Mouse (Mus musculus) T-helper 17 cell (primary cell): ENCODE measurements at regions not wholly inside any gene's neighbourhood (a gene's known extent, or its start where the extent isn't known, plus 50 kb on each side); places are given as distances from the start of the nearest gene placed in this dataset.

Source experiments
- in situ Hi-C, 2 experiments: fragments of 300-600 bp; cut with MboI, MseI; formaldehyde crosslinking; loops; 1 replicate in 1 of 2; 2 replicates in 1 of 2; pipeline ENCODE4 v1.15.1; 2025; ENCODE audit warnings: high pct_unique_total_duplicates in 2 of 2

DNA sequence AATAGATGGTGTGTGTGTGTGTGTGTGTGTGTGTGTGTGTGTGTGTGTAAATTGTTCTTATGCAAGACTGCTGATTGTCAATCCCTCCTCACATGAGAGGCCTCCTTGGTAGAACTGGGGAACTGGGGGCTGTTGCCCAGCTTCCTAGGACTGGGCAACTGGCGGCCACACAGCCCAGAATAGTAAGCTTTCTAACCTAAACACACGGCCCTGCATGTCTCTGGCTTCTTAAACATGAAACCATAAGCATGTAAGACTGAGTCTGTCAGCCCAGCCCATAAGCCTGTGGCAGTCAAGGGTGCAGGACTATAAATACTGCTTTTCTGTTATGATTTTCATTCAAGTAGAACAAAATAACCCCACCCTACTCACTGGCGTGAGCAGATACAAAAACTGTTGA, 60.7 kb downstream of the Ifng start:
- in situ Hi-C loops = no loop called here

DNA sequence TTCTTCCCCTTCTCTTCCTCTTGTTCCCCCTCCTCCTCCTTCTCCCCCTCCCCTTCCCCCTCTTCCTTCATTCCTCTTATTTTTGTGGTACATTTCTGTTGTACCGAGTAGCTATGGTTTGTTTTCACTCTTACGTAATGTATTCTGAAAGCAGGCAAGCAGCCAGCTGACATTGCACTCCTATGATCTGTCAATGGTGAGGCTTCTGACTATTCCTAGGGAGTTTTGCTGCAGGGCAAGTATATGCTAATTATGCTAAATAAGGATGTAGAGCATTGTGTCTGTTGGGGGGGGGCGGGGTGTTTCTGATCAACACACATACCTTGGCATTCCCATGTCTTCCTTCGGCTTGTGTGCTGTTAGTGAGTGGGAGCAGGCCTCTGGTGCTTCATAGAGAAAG, 64.0 kb downstream of the Ifng start:
- in situ Hi-C loops = no loop called here

DNA sequence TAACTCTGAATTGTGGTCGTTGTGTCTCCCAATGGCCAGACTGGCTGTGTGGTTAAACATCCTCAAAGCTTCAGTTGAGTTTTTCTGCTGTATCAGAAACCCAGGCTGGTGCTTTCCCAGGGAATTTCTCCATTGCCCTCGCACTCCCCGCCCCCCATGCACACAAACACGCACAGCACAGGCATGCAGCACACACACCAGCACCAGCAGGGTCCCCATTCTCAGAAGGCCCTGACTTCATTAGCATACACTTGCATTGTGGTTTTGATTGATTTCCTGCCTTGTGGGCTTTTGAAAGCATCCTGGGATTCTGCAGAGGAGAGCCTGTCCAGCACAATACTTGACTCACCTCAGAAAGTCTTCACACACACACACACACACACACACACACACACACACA, 65.3 kb downstream of the Ifng start:
- in situ Hi-C loops = no loop called here

DNA sequence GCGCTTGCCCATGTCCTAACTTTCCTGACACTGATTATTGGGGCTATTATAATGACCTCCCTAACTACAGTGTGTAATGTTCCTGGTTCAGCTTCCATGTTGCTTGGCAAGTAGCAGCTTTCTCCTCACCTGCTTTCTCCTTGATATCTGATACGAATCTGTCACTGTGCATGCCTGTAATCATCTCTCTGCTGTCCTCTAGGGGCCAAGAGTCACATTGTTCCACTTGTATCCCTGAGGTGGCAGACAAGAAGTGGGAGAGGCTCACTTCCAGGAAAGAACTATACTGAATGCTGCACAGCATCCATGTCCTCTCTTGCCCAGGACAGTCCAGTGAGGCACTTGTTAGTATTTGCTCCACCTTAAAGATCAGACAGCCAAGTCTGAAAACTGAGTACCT, 66.8 kb downstream of the Ifng start:
- in situ Hi-C loops = no loop called here

DNA sequence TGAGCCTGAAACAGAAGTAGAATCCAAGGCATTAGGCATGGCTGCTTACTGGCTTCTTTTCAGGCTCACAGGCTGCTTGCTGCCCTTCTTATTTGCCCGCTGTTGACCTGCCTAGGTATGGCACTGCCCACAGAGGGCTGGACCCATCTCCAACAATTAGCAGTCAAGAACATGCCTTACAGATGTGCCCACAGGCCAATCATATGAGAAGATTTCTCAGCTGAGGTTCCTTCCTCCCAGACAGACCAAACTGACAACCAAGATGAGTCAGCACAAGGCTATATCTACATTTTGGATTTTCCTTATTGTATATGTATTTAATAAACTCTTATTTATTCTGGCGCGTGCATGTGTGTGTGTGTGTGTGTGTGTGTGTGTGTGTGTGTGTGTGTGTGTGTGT, 76.0 kb downstream of the Ifng start:
- in situ Hi-C loops = no loop called here

DNA sequence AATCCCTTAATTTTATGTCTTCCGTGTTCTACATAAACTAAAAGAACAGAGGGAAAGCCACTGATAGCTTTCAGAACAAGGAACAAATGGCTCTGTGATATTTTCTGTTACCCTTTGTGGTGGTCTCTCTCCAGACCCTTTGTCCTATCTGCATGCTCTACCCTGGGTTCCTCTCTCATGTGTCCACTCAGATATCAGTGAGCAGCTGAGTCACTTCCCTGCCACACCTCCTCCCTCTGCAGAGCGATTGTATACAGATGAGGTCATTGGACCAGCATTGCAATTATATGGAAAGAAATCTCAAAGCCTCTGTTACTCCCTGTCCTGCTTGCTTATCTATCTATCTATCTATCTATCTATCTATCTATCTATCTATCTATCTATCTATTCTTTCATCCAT, 77.1 kb downstream of the Ifng start:
- in situ Hi-C loops = no loop called here

DNA sequence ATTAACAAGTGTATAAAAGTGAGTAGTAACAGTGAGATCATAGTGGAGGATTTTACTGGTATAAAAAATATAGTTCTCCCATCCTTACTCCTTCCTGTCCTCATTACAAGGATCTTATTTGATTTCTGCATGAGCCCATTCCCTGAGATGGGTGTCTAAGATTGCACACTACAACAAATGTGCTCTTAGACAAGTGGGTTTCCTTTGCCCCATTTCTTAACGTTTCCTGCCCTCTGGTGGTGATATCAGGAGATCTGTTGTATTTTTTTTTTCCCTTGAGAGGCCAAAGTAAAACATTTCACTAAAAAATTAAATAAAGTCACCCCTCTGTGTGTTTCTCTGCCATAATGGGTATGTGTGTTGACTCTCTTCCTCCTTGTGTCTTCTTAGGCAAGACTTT, 105.1 kb downstream of the Ifng start:
- in situ Hi-C loops = no loop called here

DNA sequence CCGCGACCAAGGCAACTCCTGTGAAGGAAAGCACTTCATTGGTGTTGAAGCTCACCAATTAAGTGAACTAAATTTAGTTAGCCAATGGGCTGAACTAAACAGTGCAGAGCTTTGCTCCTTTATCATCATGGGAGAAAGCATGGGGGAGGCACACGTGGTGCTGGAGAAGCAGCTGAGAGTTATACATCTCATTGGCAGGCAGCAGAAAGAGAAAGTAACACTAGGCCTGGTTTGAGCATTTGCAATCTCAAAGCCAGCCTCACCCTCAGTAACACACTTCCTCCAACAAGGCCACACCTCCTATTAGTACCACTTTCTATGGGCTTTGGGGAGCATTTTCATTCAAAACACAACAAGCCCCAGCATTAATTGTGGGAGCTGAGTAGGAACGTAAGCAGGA, 109.4 kb downstream of the Ifng start:
- in situ Hi-C loops = no loop called here

DNA sequence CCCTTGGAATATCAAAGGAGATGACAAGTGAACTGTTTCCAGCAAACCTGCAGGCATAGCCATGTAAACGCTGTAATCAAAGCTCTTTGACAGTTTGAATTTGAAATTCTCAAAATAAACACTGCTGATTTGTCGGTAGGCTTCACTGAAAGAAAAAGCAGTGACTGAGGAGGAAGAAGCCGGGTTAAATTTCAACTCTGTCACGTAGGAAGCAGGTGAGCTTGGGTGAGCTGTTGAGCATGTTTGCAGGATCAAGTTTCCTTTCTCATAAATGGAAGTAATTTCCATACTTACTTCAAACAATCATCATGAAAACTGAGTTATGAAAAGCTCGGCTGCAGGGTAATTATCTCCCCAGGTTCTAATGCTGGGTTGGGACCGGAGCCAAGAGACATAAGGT, 118.0 kb downstream of the Ifng start:
- in situ Hi-C loops = no loop called here

DNA sequence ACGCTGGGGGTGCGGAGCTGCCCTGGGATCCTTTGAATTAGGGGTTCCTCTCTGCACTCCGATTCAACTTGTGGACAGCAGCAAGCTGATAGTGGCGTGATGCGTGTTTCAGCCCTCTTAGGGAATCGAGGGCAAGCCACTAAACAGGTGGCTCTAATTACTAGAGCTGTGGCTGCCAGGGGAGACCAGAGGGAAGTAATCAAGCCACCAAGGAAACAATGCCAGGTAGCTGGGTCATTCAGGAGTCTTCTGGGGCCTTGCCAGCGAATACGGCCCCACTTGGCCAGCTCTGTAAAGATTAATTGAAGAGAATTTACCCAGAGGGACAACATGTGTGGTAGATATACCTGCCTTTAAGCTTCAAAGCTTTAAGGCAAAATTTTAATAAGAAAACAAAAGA, 123.2 kb downstream of the Ifng start:
- in situ Hi-C loops = no loop called here

DNA sequence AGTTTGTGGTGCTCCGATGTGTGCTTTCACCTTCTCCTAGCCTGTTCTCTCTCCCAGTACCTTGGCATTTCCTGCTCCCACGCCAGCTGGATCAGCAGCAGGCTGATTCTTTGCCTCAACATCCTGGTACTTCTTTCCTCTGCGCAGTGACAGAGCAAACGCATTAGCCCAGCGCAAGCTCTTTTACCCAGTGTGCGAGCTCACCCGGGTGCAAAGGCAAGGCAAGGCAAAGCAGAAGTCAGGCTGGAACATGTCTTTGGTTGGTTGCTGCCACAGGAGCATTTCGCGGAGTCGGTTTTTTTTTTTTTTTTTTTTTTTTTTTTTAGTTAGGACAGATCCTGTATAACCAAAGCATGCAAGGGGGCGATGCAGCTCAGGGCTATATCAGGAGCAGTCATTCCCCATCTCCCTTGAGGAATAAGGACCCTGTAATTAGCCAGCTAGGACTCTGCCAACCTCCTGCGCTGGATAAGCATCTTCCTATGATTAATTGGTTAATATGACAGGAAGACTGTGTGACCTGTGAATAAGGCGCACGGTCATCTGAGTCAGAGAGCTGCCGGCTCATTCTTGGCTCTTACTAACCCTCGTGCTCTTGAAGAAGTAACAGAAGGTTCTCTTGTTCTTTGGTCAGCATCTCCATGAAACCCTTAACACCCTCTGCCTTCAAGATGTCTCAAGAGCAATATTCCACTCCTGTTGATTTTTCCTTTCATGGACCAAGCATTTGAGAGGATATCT, 123.9 kb downstream of the Ifng start:
- in situ Hi-C loops = no loop called here

DNA sequence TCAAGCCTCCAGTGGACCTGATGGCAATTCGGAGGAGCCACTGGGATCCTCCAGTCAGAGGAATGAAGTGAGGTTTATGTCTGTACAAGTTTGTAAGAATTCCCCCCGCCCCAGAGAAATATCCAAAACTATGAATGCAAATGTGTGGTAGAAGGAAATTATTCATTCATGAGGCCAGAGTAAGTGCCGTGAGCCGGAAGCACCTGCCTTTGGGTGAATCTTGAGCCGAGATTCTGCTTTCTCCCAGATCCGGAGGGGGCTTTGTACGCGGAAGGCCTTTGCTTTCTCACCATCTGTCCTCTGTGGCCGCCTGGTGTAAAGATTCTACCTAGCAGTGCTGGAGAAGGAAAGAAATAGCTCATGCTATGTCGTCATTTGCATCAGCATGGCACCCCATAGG, 127.8 kb downstream of the Ifng start:
- in situ Hi-C loops = no loop called here

DNA sequence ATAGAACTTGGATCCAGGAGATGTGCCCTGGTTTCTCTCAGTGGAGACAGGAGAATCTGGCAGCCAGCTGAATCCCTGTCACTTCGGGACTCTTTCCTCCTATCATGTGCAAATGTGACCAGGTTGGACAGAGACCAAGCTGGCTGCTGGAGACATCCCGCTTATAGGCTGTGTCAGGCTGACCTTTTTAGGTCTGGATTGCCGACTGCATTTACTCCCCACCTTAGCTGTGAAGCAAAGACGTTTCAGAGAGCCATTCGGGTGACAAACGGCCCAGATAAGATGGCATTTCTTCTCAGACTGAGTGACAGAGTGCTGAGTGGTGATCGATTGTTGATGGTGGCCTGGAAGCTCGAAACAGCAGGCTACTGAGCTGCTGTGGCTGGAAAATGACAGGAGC, 128.6 kb downstream of the Ifng start:
- in situ Hi-C loops = no loop called here

DNA sequence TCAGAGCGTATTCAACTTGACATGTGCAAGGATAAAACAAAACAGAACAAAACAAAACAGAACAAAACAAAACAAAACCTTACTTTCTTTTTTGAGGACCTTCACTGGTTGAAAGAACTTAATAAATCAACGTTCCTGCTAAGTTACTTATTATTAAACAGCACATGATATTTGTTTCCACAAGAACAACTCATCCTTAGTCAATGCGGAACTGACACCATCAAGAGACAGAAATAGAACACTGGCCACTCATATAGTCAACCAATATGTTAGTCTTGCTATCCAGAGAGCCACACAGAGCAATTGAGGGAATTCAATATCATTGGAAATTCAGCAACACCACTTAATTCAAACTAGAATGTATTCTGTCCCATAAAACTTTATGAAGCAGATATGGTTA, 132.4 kb downstream of the Ifng start:
- in situ Hi-C loops = no loop called here

DNA sequence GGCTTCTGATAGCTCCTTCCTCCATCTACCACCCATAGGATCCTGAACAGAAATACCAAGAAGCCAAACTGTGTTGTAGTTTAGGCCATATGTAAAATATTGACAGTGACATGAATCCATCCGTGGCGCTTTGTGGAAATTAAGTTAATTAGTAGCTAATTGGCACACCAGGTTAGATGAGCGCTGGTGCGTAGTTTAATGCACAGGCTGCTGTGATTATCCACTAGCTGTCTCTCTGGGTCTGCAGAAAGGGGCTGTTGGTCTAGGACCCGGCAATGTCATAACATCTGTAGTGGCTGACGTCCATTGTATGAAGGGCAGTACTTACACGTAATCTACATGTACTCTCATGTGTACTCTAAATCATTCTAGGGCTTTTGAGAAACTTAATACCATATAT, 134.7 kb downstream of the Ifng start:
- in situ Hi-C loops = no loop called here

DNA sequence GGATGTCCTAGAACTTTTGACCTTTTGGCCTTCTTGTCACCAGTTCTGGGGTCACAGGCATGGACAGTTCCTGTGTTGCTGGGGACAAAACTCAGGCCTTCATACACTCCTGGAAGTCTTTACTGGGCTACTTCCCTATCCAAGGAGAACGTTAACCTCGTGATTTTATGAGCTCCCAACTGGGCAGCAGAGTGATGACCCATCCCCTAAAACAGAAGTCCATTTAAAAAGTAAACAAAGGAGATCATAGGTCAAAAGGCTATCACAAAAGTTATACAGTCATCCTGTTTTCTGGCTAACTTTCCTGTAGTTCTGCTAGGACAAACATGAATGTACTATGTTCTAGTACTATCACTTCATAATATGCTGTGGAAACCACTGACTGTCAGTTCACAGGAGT, 140.5 kb downstream of the Ifng start:
- in situ Hi-C loops = no loop called here

DNA sequence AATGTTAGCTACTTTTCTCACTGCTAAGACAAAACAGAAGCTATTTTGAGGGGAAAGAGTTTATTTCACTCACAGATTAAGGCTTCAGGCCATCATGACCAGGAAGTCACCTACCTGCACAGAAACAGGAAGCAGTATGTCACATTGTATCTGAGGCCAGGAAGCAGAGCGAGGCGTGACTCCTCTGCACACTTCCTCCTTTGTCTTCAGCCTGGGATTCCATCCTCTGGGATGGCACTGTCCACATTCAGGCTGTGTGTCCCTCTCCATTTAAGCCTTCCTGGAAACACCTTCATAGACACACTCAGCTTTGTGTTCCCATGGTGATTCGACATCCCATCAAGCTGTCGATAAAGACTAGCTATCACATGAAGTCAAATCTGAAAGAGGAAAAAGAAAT, 145.0 kb downstream of the Ifng start:
- in situ Hi-C loops = no loop called here

DNA sequence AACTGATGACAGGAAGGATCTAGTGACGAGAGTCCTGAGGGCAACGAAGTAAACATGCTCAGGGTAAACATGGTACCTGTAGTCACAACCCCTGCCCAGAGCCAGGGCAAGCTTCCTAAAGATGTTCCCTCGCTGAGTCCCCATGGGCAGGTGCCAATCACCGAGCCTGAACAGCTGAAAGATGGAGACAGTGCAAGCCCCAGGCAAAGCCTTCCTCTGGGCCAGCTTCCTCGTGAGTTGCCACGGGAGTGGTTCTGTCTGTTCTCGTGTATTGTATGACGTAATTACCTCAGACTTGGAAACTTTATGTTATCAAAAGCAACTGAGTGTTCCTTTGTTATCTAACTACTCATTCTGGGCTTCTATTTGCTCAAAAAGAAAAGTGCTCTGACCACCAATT, 147.4 kb downstream of the Ifng start:
- in situ Hi-C loops = no loop called here

DNA sequence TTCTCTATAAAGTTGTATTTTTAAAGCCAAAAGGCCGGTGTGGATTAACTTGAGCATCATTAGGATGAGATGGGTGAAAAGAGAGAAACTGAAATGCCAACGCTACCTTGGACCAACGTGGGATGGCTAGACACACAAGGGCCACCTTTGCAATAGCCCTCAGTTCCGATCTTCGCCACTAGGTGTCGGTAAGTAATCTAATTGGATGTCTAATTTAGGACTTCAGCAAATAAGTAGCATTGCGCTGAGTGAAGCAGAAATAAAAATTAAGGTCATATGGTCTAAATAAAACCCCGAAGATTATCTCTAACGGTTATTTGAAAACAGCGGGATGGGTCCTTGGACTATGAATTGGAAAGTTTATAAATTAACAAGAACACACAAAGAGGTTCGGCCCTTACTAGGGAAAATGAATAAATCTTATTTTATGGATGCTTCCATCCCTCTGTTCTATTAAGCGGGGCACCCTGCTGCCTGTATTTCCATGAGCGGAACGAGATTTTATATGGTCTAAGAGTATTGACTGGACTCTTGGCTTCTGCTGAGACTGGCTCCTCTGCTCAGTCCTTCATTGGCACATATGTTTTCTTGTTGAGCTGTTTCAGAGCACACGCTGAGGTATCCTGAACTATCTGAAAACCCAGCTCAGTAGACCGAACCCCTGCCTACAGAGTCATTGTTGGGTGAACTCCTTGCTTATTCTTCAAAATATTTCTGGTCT, 152.0 kb downstream of the Ifng start:
- in situ Hi-C loops = no loop called here

DNA sequence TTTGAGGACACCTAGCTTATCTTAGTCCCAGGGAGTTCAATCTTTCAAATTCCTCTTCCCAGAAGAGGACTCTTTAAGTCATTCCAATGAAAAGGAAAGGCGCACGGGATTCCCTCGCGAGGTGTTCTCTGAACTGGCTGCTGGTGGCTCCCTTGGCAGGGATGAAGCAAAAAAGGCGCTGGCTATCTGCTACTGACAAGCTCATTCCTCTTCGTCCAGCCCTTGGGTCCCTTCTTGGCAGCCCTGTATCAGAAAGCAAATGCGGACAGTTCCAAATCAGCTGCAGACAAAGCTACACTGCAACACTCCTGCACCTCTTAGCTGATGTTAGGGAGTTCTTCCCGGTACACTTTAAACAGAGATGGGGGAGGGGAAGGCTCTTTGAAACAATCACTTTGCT, 155.4 kb downstream of the Ifng start:
- in situ Hi-C loops = no loop called here

DNA sequence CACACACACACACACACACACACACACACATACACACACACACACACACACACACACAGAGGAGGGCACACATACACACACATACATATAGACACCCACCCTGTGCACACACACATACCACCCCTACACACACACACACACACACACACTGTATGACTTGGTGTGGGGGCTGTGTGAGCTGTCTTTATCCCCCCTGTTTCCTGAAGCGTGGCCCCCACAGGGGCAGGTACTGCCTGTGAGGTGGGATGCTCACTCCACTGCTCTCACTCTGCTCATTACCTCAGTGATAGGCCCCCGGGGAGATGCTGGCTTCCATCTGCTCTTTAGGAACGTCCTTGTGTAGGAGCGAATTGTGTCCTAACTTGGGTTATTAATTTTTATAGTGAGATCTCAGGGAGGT, 157.7 kb downstream of the Ifng start:
- in situ Hi-C loops = no loop called here

DNA sequence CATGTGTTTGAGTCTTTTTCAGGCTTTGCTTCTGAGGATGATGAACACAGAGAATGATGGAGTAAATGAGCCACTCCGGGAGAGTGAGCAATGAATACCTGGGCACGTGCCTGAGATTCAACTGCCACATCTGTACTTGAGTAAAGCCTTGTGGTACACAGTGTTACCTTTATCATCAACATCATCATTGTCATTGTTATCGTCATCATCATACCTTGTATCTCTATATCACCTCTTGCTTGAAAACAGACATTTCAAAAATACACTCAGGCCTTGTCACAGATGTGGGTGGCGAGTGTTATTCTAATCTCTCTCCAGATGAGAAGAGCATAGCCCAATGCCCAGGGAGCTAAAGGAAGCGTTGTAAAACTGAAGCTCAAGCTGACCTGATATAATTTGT, 158.4 kb downstream of the Ifng start:
- in situ Hi-C loops = no loop called here

DNA sequence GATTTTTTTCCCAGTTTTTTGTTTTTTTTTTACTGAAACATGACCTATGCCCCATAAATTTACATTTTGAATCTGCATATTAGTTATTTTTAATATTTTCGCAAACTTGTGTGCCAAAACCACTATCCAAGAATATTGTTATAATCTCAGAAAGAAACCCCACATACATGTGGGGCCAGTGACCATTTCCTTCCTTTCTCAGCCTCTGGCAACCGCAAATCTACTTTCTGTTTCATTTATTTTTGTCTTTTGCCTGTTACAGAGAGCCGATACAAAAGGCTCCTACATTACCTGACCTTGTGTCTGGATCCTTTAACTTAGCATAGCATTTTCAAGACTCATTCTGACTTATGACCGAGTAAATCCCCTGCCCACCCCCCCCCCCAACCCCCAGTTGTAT, 158.8 kb downstream of the Ifng start:
- in situ Hi-C loops = no loop called here

DNA sequence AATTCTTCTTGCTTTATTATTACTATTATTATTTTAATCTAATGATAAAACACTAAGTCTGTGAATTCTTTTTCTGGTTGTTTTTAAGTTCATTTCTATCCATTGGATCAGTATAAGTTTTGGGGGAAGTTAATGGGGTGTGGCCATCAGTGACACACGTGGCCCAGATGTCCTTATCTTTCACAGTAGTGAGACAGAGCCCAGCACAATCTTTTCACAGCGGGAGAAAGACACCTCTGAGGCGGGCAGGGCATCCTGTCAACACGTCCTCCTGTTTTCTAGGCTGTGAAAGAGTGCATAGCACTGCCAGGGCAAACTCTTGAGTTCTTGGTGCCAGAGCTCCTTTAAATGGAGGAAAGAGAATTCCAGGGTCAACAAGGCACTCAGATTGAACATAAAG, 162.1 kb downstream of the Ifng start:
- in situ Hi-C loops = no loop called here
